Mouse (Mus musculus) kidney, postnatal 0 days (tissue): Measurements from ENCODE around the gene Parg. TPM values are rescaled to one million over a fixed set of nuclear protein-coding genes. Genes with fewer than 3 reads are reported as not detected.

Experiments
- ATAC-seq: fragments of 200-750 bp; cut with Nextera tagmentation; replicated peaks from 2 replicates; pipeline ENCODE4 v1.8.0; 2017; ENCODE audit warnings: low read depth, moderate number of reproducible peaks, moderate TSS enrichment, moderate library complexity; ENCODE audit not compliant: low FRiP score
- DNase-seq: peaks from one replicate; pipeline ENCODE4 v3.0.0-alpha.2; 2016; ENCODE audit warnings: low spot score
- H3K27ac ChIP-seq: fragments of 300-500 bp; sonication (generic); 2 replicates; pipeline ENCODE4 v1.5.1; 2014; ENCODE audit warnings: mild to moderate bottlenecking
- H3K27me3 ChIP-seq: fragments of 300-500 bp; sonication (generic); 2 replicates; pipeline ENCODE4 v1.6.1; 2014; ENCODE audit warnings: low read length, mixed read lengths; ENCODE audit not compliant: insufficient read depth
- H3K36me3 ChIP-seq: fragments of 300-500 bp; sonication (generic); 2 replicates; pipeline ENCODE4 v1.6.1; 2014; ENCODE audit warnings: low read length, mixed read lengths; ENCODE audit not compliant: insufficient read depth
- H3K4me1 ChIP-seq: fragments of 300-500 bp; sonication (generic); replicated peaks from 2 replicates; pipeline ENCODE4 v1.6.1; 2014; ENCODE audit warnings: antibody characterized with exemption, low read length, mixed read lengths; ENCODE audit not compliant: insufficient read depth
- H3K4me2 ChIP-seq: fragments of 300-500 bp; sonication (generic); 2 replicates; pipeline ENCODE4 v1.6.1; 2014; ENCODE audit warnings: mild to moderate bottlenecking, low read length, moderate library complexity, mixed read lengths
- H3K4me3 ChIP-seq: fragments of 300-500 bp; sonication (generic); replicated peaks from 2 replicates; pipeline ENCODE4 v1.5.1; 2014; ENCODE audit warnings: low read depth, low read length
- H3K9ac ChIP-seq: fragments of 300-500 bp; sonication (generic); 2 replicates; pipeline ENCODE4 v1.6.1; 2014; ENCODE audit warnings: low read depth, low read length
- H3K9me3 ChIP-seq: fragments of 300-500 bp; sonication (generic); replicated peaks from 2 replicates; pipeline ENCODE4 v1.6.1; 2016; ENCODE audit warnings: low read length, inconsistent platforms, mixed read lengths
- CTCF ChIP-seq: IDR thresholded peaks from 2 replicates; pipeline ENCODE4 v1.5.1; 2016; ENCODE audit warnings: antibody characterized with exemption, low read depth, mild to moderate bottlenecking, moderate library complexity
- WGBS: fragments of 180-500 bp; shearing (Covaris S2); extraction: QIAGEN DNeasy Blood & Tissue Kit; methylation state at CpG from one replicate; pipeline ENCODE4 v1.1.7; 2014; 5-methylcytosine and 5-hydroxymethylcytosine counted together
- polyA plus RNA-seq: library from polyadenylated mRNA; unstranded; fragments of >200 nt; fragmentation: Nextera tagmentation; extraction: Ambion mirVana; gene quantifications from 2 replicates; pipeline ENCODE4 v1.2.1, GENCODE M21; 2015

The Parg gene
- polyA plus RNA-seq, 1 experiment from 2014 or later = 33.3 TPM

DNA sequence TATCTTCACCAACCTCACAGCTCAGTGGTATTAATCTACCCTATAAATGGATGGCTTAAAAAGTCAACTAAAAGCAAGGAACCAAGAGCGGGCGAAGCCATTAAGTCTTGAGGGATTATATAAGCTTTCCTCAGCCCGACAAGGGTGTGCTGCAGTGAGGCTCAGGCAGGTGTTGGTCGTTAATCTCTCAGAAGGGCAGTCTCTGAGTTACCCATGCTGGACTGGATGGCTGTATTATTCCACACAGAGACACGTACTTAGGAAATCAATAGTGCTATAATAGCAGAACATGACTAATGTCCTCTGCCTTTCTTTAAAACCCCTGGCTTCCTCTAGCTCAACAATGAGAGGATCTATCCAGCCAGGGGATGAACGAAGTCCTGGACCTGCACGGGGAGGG is 100.7 kb downstream of the Parg start:
- H3K36me3 ChIP-seq = no peaks in the 10 kb centered on the region
- no peak overlapping the region for H3K27ac ChIP-seq
- no peak overlapping the region for H3K4me2 ChIP-seq
- H3K9me3 ChIP-seq = no peaks in the 10 kb centered on the region
- H3K27me3 ChIP-seq = no peaks in the 10 kb centered on the region
- 82% methylated on average over 7 of the region's 7 CpGs for WGBS
- no peak for TF ChIP-seq CTCF
- ATAC-seq (no peak), DNase-seq (no peak)
- H3K9ac ChIP-seq = no peak overlapping the region
- H3K4me3 ChIP-seq = no peak overlapping the region
- H3K4me1 ChIP-seq = no peaks in the 10 kb centered on the region

DNA sequence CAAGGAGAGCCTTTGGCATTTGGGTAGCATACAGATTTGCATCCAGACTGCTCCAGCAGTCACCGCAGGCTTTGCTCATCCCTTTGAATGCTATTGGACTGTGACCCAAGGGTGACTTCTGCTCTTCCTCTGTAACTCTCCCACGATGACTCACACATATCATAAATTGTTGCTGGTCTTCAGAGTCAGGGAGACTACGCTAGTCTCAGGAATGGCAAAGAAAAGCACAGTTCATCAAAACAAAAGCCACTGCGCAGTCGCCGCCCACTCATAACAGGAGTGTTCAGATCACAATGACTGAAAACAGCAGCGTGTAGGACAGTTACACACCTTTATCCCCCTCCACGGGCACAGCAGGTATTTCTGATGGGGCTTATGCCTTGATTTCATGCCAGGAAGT is 103.2 kb downstream of the Parg start:
- DNase-seq = peak; percentile 33
- H3K27me3 ChIP-seq = no peaks in the 10 kb centered on the region
- no peak overlapping the region for H3K27ac ChIP-seq
- H3K4me3 ChIP-seq = no peak overlapping the region
- WGBS = 69% methylated on average over 8 of the region's 8 CpGs
- no peak overlapping the region for H3K4me2 ChIP-seq
- no peak for TF ChIP-seq CTCF
- ATAC-seq = 0 out of 2 replicates have a peak, but pooled peaks have one; percentile 21
- no peaks in the 10 kb centered on the region for H3K9me3 ChIP-seq
- H3K36me3 ChIP-seq = no peaks in the 10 kb centered on the region
- no peak overlapping the region for H3K9ac ChIP-seq
- H3K4me1 ChIP-seq = no peaks in the 10 kb centered on the region

DNA sequence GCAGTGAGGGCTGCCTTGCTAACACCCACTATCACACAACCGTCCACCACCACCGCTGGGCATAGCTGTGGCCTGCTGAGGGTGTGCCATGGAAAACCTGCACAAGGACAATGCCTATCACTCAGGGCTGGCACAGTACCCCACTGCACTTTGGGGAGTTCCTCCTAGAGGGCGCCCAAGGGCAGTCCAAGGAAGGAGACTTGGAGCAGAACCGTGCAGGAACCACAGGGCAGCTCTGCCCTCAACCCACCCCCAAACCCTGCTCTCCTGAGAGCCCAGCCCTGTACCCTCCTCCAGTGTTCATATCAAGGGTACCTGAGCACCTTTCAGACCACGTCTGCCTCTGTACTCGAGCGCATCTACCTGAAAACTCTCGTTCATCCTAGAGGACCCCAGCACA is 108.1 kb downstream of the Parg start:
- peak; percentile 40 for DNase-seq
- Histone ChIP-seq H3K9ac (no peak overlapping the region), H3K36me3 (no peaks in the 10 kb centered on the region), H3K9me3 (no peaks in the 10 kb centered on the region), H3K27ac (no peak overlapping the region), H3K4me3 (no peak overlapping the region), H3K27me3 (no peaks in the 10 kb centered on the region), H3K4me1 (no peaks in the 10 kb centered on the region), H3K4me2 (no peak overlapping the region)
- no peak for ATAC-seq
- 44% methylated on average over 8 of the region's 8 CpGs for WGBS
- TF ChIP-seq CTCF = peak; percentile 67

DNA sequence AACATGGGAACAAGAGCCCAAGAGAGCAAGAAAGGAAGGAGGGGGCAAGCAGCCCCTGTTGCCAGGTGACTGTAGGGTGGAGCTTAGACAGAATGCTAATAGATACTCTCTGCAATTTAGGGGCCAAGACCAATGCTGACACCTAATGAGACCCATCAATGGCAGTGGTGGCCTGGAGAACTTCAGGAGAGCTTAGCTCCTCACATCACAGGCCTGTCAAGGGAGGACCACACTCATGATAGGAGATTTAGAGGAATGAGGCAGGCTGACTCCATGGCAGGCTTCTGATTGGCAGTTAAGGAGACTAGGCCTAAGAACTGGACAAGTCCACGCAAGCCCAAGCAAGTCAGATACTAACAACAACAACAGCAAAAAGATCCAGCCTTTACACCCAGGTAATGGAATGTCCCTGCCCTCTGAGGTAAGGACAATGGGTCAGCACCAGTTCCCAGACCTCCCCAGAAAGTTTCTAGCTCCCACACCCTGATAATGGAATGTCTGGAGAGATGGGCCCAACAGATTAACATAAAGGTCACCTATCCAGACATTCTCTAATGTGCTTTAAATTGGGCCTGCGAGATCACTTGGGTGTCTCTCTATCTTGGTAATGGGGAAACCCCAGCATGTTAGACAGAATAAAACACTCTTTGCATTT is 109.8 kb downstream of the Parg start:
- no peaks in the 10 kb centered on the region for H3K4me1 ChIP-seq
- DNase-seq (no peak), ATAC-seq (no peak)
- 98% methylated on average over 2 of the region's 2 CpGs for WGBS
- no peaks in the 10 kb centered on the region for H3K27me3 ChIP-seq
- no peak overlapping the region for H3K4me2 ChIP-seq
- H3K27ac ChIP-seq = no peak overlapping the region
- H3K9ac ChIP-seq = no peak overlapping the region
- H3K36me3 ChIP-seq = no peaks in the 10 kb centered on the region
- H3K9me3 ChIP-seq = no peaks in the 10 kb centered on the region
- TF ChIP-seq CTCF = no peak
- no peak overlapping the region for H3K4me3 ChIP-seq

DNA sequence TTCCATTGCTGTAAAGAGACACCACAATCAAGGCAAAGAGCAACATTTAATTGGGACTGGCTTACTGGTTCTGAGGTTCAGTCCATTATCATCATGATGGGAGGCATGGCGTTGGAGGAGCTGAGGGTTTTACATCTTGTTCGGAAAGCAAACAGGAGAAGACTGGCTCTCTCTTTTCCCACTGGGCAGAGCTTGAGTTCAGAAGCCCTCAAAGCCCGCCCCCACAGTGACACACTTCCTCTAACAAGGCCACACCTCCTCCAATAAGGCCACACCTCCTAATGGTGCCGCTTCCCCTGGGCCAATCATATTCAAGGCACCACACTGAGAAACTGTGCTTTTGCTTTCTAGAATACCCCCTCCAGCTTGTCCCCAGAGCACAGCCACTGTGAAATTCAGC is 116.1 kb downstream of the Parg start:
- Histone ChIP-seq H3K27ac (no peak overlapping the region), H3K9ac (no peak overlapping the region), H3K4me1 (no peaks in the 10 kb centered on the region), H3K4me2 (no peak overlapping the region), H3K4me3 (no peak overlapping the region), H3K9me3 (no peaks in the 10 kb centered on the region), H3K27me3 (no peaks in the 10 kb centered on the region), H3K36me3 (no peaks in the 10 kb centered on the region)
- DNase-seq (no peak), ATAC-seq (no peak)
- TF ChIP-seq CTCF = no peak
- 16% methylated on average over 4 of the region's 4 CpGs for WGBS

DNA sequence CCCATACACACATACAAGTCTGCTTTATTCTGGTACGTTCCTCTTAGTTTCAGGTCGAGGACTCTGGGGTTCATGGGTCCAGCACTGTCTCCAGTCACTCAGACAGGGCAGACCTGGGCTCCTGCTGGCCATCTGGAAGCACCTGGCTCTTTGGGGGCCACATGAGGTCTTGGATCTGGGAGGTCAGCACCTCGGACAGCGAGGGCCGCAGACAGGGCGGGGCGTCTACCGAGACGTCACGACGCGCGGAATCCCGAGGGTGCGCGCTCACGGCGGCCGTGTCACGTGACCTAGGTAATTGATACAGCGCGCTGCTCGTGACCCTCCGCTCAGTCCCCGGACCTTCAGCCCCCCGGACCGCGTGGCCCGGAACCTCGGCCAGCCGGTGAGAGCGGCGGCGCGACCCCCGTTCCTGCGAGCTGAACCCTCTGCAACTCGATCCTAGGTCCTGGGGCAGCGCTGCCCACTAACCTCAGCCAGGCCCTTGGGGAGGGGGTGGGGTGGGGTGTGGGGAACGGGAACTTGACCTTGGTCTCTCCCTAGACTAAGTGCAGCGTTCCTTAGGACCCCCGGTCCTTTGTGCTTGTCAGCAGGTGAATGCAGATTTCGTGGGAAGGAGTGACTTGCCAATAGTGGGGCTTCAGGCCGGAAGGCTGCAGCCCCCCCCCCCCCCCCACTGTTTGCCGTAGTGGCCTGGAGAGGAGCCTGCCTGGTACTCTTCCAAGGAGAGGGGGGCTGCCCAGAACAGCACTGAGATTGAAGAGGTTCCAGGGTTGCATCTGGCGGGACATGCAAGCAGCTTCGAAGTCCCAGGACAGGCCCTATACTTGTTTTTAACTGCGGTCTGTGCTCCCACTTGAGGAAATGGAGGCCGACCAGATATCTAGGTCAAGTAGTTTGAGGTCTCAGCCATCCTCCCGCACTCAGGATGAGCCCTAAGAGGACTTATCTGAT is 120.3 kb downstream of the Parg start, which contains the start of gene Ogdhl:
Gene Ogdhl (plus strand): TSS at position 288 of the 954 bp plus-strand sequence.
- Histone ChIP-seq H3K27me3 (no peaks in the 10 kb centered on the region), H3K4me1 (no peaks in the 10 kb centered on the region), H3K9me3 (no peaks in the 10 kb centered on the region), H3K4me3 (peak within 1 kb of the TSS; percentile 45), H3K36me3 (no peaks in the 10 kb centered on the region), H3K9ac (peak within 1 kb of the TSS; percentile 13; the same call in 1 of the 2 replicates), H3K27ac (no peak within 1 kb of the TSS), H3K4me2 (peak within 1 kb of the TSS; percentile 68)
- whole genome bisulfite sequencing = 5% methylated on average over 45 of the region's 50 CpGs
- peak; percentile 84 for ATAC-seq
- peak; percentile 83 for DNase-seq
- no peak for TF ChIP-seq CTCF
